In the genomic region with DNA sequence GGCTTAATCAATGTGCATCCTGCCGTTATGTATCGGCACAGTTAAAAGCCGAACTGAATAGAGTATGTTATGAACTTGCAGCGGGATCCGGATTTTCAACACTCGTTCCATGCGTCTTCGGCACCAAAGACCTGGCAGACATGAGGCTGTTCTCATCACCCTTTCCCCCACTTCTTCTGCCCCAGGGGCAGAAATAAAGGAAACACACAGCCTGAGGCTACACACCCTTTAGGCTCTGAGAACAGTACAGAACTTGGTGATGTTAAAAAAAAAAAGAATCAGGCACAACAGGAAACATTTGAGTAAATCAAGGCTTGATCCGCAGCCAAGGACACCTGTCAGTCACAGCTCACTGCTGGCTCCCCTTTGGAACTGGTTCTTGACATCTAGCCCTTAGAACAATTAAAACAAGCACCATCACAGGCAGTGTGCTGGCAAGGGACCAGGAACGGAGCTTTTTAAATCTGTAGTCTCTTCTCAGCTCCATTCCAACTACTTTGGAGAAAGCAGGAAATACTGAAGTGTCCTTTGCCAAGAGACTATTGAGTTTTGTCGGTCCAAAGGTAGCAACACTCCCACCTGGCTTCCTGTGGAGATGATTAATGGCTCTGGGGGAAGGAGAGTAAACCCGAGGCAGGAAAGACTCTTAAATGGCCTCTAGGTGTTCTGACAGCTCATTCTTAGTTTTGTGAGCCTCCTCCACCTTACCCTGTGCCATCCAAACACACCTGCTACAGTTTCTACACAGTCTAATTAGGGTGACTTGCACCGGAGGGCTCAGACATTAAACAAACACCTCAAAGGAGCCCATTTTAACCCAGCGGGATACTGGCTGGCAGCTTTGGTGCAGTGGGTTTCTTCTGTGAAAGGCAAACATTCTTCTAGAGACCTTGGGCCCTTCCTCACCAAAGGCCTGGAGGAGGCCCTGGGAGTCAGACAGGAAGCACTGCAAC, we compare ENCODE assay signal across 9 mouse cellular contexts. TPM values are rescaled to one million over a fixed set of nuclear protein-coding genes. Genes with fewer than 3 reads are reported as not detected.
DNase-seq lines count a peak whose midpoint lies in the region; ATAC-seq and TF ChIP-seq lines count a peak whose summit lies in the region.
"Had no signal": no experiment of that assay in that cellular context is flagged by ENCODE, and none has a peak within 500 bp of the region (broad histone marks: within the 10 kb centered on the region; RNA-seq: fewer than 3 reads in every experiment).

No protein-coding gene starts in this region.

- 0 out of 2 replicates have a peak, but pooled peaks have one; percentile 4 for ATAC-seq in megakaryocyte progenitor cell, adult 5-6 weeks (replicated peaks; ENCODE audit: poor library complexity)
- ATAC-seq in activated CD4-positive, CD25-positive, alpha-beta regulatory T cell, adult 4 months, result no peak

- DNase-seq in left cerebral cortex, postnatal 4 days, result peak; percentile 24
- DNase-seq in left cerebral cortex, adult 9 months (ENCODE audit: low spot score in 2 of 2), result no peak
- DNase-seq in kidney, adult 8-10 months, result peak; percentile 42 to 49
- DNase-seq in gastrocnemius, postnatal 10 days, result no peak
- DNase-seq in adrenal gland, adult 8-10 months, result no peak

- no peak overlapping the region for H3K4me3 ChIP-seq in cortical plate, adult 2 months (ENCODE audit: insufficient read depth, low read length)
- H3K4me3 ChIP-seq: neural tube, embryonic 12.5 days had no signal

- TF ChIP-seq POLR2A in cortical plate, adult 2 months (IDR thresholded peaks at IDR 0.05; ENCODE audit: extremely low read depth, insufficient read depth, low read length), result no peak

- TF ChIP-seq CTCF in cortical plate, adult 2 months (IDR thresholded peaks at IDR 0.05; ENCODE audit: extremely low read depth, insufficient read depth, low read length), result no peak

- intact Hi-C loops in left cerebral cortex, postnatal 4 days (cut with DNase I), result loop anchor here (2.0 kb wide), 1 partner anchor 36 kb away; no protein-coding TSS in a partner anchor

- peaks cover 7% of the 10 kb centered on the region; the same call in 1 of the 2 replicates for H3K4me1 ChIP-seq in cortical plate, adult 2 months (ENCODE audit: control insufficient read depth, insufficient read depth, low read length)
- H3K4me1 ChIP-seq: neural tube, embryonic 12.5 days had no signal

- H3K27ac ChIP-seq in cortical plate, adult 2 months (ENCODE audit: insufficient read depth, low read length), result peak overlapping the region; percentile 44
- H3K27ac ChIP-seq: neural tube, embryonic 12.5 days had no signal

RNA-seq across cellular contexts. Expression of a gene that starts 50.0 kb away (rescaled TPM):
- 100 to 1,000 TPM; 163 to 172 TPM for total RNA-seq in left cerebral cortex, postnatal 4 days (2021)
- polyA plus RNA-seq in cortical plate, adult 2 months (2012; rRNA removed), result 70.2 and 70.3 TPM in 2 replicates
- 47.8 and 66.9 TPM in 2 replicates for total RNA-seq in megakaryocyte progenitor cell, adult 5-6 weeks (2015)
- 32.0 and 37.8 TPM in 2 replicates for total RNA-seq in megakaryocyte progenitor cell, adult 5-6 weeks (2017)
- polyA plus RNA-seq in activated CD4-positive, CD25-positive, alpha-beta regulatory T cell, adult 4 months (2017; shearing (Covaris generic)), result 1 to 10 TPM; 7.2 to 9.1 TPM
- 10 to 100 TPM in 1 of 2 experiments, 1 to 10 TPM in 1; 9.7 to 11.3 TPM for total RNA-seq in gastrocnemius, postnatal 10 days (2021)
- 10 to 100 TPM; 16.0 to 32.1 (median 23.2) TPM for total RNA-seq in adrenal gland, adult 8-10 months (2022)

Comparison
In these comparisons a context has a peak if more than half of its experiments do, and no peak if none do; other contexts are left out.
1. DNase-seq: peak in left cerebral cortex, postnatal 4 days (single experiment) and kidney, adult 8-10 months (2 of 2); none in left cerebral cortex, adult 9 months (0 of 2), gastrocnemius, postnatal 10 days (single experiment) and adrenal gland, adult 8-10 months (single experiment).